Mouse (Mus musculus) testis, adult 10 weeks (tissue): Measurements from ENCODE around the gene Cyth1. TPM values are rescaled to one million over a fixed set of nuclear protein-coding genes. Genes with fewer than 3 reads are reported as not detected.

Source experiments
- polyA plus RNA-seq: library from polyadenylated mRNA; stranded (reverse); fragments of 350-450 nt; fragmentation: Illumina TruSeq; extraction: RNeasy Lipid Tissue Mini Kit (QIAGEN cat#74804); gene quantifications from one replicate; pipeline ENCODE4 v1.2.3, GENCODE M21; 2014; ENCODE audit warnings: low read depth, low replicate concordance

The Cyth1 gene
- 90.3 TPM for polyA plus RNA-seq

GRCm38 (mm10) chr11:118248150-118249011 lies at the start of gene Cyth1:
TSS of gene Cyth1 (minus strand) at chr11:118248592.

GRCm38 (mm10) chr11:118289999-118290889 lies 41.9 kb upstream of the Cyth1 start, which contains the start of gene Usp36:
TSS of gene Usp36 (minus strand) at chr11:118290244.

GRCm38 (mm10) chr11:118130534-118130933 lies 117.9 kb downstream of the Cyth1 start, which contains the start of gene Dnah17:
TSS of gene Dnah17 (minus strand) at chr11:118130634.

Other genes with a start within 250 kb of the Cyth1 start
- 9.5 TPM for gene Dnah17, start 118.0 kb downstream of the Cyth1 start, polyA plus RNA-seq
- 1.0 TPM for gene Usp36, start 41.7 kb upstream of the Cyth1 start, polyA plus RNA-seq
- 102 TPM for gene Cep295nl, start 93.9 kb upstream of the Cyth1 start, polyA plus RNA-seq
- gene Timp2, start 107.1 kb upstream of the Cyth1 start, polyA plus RNA-seq: 77.3 TPM
- 2.0 TPM for gene Lgals3bp, start 153.5 kb upstream of the Cyth1 start, polyA plus RNA-seq
- gene Cant1, start 170.5 kb upstream of the Cyth1 start, polyA plus RNA-seq: 4.0 TPM
- gene C1qtnf1, start 179.6 kb upstream of the Cyth1 start, polyA plus RNA-seq: 0.56 TPM
- gene Engase, start 228.2 kb upstream of the Cyth1 start, polyA plus RNA-seq: not detected